Mouse (Mus musculus): ENCODE results near the gene Arfgap2. TPM values are rescaled to one million over a fixed set of nuclear protein-coding genes. Genes with fewer than 3 reads are reported as not detected.

Gene Arfgap2
- polyA plus RNA-seq, 1 experiment from 2014 or later = 94.6 TPM

- ATAC-seq (ENCODE audit: insufficient read depth, low FRiP score, low TSS enrichment) = no peak
- Histone ChIP-seq H3K27ac (ENCODE audit: low read depth, low read length) (no peak overlapping the region), H3K4me3 (ENCODE audit: low read depth, low read length) (no peak overlapping the region), H3K4me1 (ENCODE audit: control insufficient read depth, insufficient read depth, low read length) (peaks cover 8% of the 10 kb centered on the region; the same call in 1 of the 2 replicates), H3K9me3 (ENCODE audit: control insufficient read depth, low read length) (no peaks in the 10 kb centered on the region), H3K9ac (ENCODE audit: low read length) (no peak overlapping the region), H3K27me3 (ENCODE audit: control insufficient read depth, insufficient read depth, low read length) (no peaks in the 10 kb centered on the region), H3K4me2 (ENCODE audit: low read depth) (no peak overlapping the region), H3K36me3 (ENCODE audit: control insufficient read depth, insufficient read depth, low read length) (no peaks in the 10 kb centered on the region)
- DNase-seq (ENCODE audit: low spot score) = no peak
- 61% methylated on average over 3 of the region's 3 CpGs for WGBS
These were observed 44.8 kb downstream of the Arfgap2 start for GRCm38 (mm10) chr2:91309546-91309945.

GRCm38 (mm10) chr2:91312578-91313311 is 48.0 kb downstream of the Arfgap2 start:
- Histone ChIP-seq H3K4me3 (ENCODE audit: low read depth, low read length) (no peak overlapping the region), H3K27me3 (ENCODE audit: control insufficient read depth, insufficient read depth, low read length) (no peaks in the 10 kb centered on the region), H3K9me3 (ENCODE audit: control insufficient read depth, low read length) (no peaks in the 10 kb centered on the region), H3K4me2 (ENCODE audit: low read depth) (no peak overlapping the region), H3K4me1 (ENCODE audit: control insufficient read depth, insufficient read depth, low read length) (peaks cover 8% of the 10 kb centered on the region; the same call in 1 of the 2 replicates), H3K36me3 (ENCODE audit: control insufficient read depth, insufficient read depth, low read length) (no peaks in the 10 kb centered on the region), H3K27ac (ENCODE audit: low read depth, low read length) (no peak overlapping the region), H3K9ac (ENCODE audit: low read length) (no peak overlapping the region)
- ATAC-seq (ENCODE audit: insufficient read depth, low FRiP score, low TSS enrichment) = no peak
- WGBS = 21% methylated on average over 10 of the region's 10 CpGs
- DNase-seq (ENCODE audit: low spot score) = no peak

GRCm38 (mm10) chr2:91314184-91314583 is 49.4 kb downstream of the Arfgap2 start:
- WGBS = 88% methylated on average over 7 of the region's 7 CpGs
- no peak overlapping the region for H3K4me3 ChIP-seq (ENCODE audit: low read depth, low read length)
- H3K9me3 ChIP-seq (ENCODE audit: control insufficient read depth, low read length) = no peaks in the 10 kb centered on the region
- H3K4me2 ChIP-seq (ENCODE audit: low read depth) = no peak overlapping the region
- DNase-seq (ENCODE audit: low spot score) (no peak), ATAC-seq (ENCODE audit: insufficient read depth, low FRiP score, low TSS enrichment) (no peak)
- no peak overlapping the region for H3K9ac ChIP-seq (ENCODE audit: low read length)
- no peaks in the 10 kb centered on the region for H3K27me3 ChIP-seq (ENCODE audit: control insufficient read depth, insufficient read depth, low read length)
- H3K4me1 ChIP-seq (ENCODE audit: control insufficient read depth, insufficient read depth, low read length) = peaks cover 8% of the 10 kb centered on the region; the same call in 1 of the 2 replicates
- no peaks in the 10 kb centered on the region for H3K36me3 ChIP-seq (ENCODE audit: control insufficient read depth, insufficient read depth, low read length)
- no peak overlapping the region for H3K27ac ChIP-seq (ENCODE audit: low read depth, low read length)

GRCm38 (mm10) chr2:91320559-91321529 is 56.1 kb downstream of the Arfgap2 start:
- no peak overlapping the region for H3K27ac ChIP-seq (ENCODE audit: low read depth, low read length)

GRCm38 (mm10) chr2:91321923-91322322 is 57.1 kb downstream of the Arfgap2 start:
- DNase-seq (ENCODE audit: low spot score) = no peak
- no peak overlapping the region for H3K4me3 ChIP-seq (ENCODE audit: low read depth, low read length)
- WGBS = 92% methylated on average over 2 of the region's 2 CpGs
- no peaks in the 10 kb centered on the region for H3K36me3 ChIP-seq (ENCODE audit: control insufficient read depth, insufficient read depth, low read length)
- no peaks in the 10 kb centered on the region for H3K4me1 ChIP-seq (ENCODE audit: control insufficient read depth, insufficient read depth, low read length)
- H3K27ac ChIP-seq (ENCODE audit: low read depth, low read length) = no peak overlapping the region
- no peak for ATAC-seq (ENCODE audit: insufficient read depth, low FRiP score, low TSS enrichment)
- no peaks in the 10 kb centered on the region for H3K27me3 ChIP-seq (ENCODE audit: control insufficient read depth, insufficient read depth, low read length)
- H3K9me3 ChIP-seq (ENCODE audit: control insufficient read depth, low read length) = no peaks in the 10 kb centered on the region
- H3K4me2 ChIP-seq (ENCODE audit: low read depth) = no peak overlapping the region
- H3K9ac ChIP-seq (ENCODE audit: low read length) = no peak overlapping the region

More at GRCm38 (mm10) chr2:91320559-91321529, 56.1 kb downstream of the Arfgap2 start:
- no peaks in the 10 kb centered on the region for H3K27me3 ChIP-seq (ENCODE audit: control insufficient read depth, insufficient read depth, low read length)
- DNase-seq (ENCODE audit: low spot score) = no peak
- H3K4me2 ChIP-seq (ENCODE audit: low read depth) = no peak overlapping the region
- no peak overlapping the region for H3K4me3 ChIP-seq (ENCODE audit: low read depth, low read length)
- no peaks in the 10 kb centered on the region for H3K9me3 ChIP-seq (ENCODE audit: control insufficient read depth, low read length)
- no peaks in the 10 kb centered on the region for H3K36me3 ChIP-seq (ENCODE audit: control insufficient read depth, insufficient read depth, low read length)
- 83% methylated on average over 10 of the region's 10 CpGs for WGBS
- no peaks in the 10 kb centered on the region for H3K4me1 ChIP-seq (ENCODE audit: control insufficient read depth, insufficient read depth, low read length)
- H3K9ac ChIP-seq (ENCODE audit: low read length) = no peak overlapping the region
- ATAC-seq (ENCODE audit: insufficient read depth, low FRiP score, low TSS enrichment) = no peak

- H3K9me3 ChIP-seq (ENCODE audit: control insufficient read depth, low read length) = no peaks in the 10 kb centered on the region
- DNase-seq (ENCODE audit: low spot score) = no peak
- H3K4me3 ChIP-seq (ENCODE audit: low read depth, low read length) = no peak overlapping the region
- H3K4me2 ChIP-seq (ENCODE audit: low read depth) = no peak overlapping the region
- ATAC-seq (ENCODE audit: insufficient read depth, low FRiP score, low TSS enrichment) = no peak
- 79% methylated on average over 4 of the region's 4 CpGs for WGBS
- H3K4me1 ChIP-seq (ENCODE audit: control insufficient read depth, insufficient read depth, low read length) = no peaks in the 10 kb centered on the region
- H3K36me3 ChIP-seq (ENCODE audit: control insufficient read depth, insufficient read depth, low read length) = no peaks in the 10 kb centered on the region
- H3K27me3 ChIP-seq (ENCODE audit: control insufficient read depth, insufficient read depth, low read length) = no peaks in the 10 kb centered on the region
- no peak overlapping the region for H3K9ac ChIP-seq (ENCODE audit: low read length)
- no peak overlapping the region for H3K27ac ChIP-seq (ENCODE audit: low read depth, low read length)
These were observed 57.7 kb downstream of the Arfgap2 start for GRCm38 (mm10) chr2:91322490-91322889.

DNA sequence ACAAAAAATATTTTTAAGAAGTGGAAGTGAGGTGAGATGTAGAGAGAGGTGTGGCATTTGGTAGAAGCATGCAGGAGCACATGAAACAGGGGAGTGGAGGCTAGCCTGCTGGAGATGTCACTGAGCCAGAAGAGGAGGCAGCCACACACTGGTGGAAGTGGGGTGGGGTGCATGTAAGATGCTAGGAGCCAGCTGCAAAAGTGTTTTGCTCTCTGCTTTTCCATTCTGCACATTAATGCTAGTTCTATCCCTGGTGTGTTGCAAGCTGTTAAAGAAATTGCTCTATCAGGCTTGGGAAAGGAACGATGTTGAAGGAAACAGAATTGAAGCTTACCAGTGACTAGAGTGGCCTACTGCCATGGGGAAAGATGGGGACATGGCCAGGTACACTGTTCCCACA is 59.6 kb downstream of the Arfgap2 start:
- Histone ChIP-seq H3K36me3 (ENCODE audit: control insufficient read depth, insufficient read depth, low read length) (no peaks in the 10 kb centered on the region), H3K27me3 (ENCODE audit: control insufficient read depth, insufficient read depth, low read length) (no peaks in the 10 kb centered on the region), H3K9me3 (ENCODE audit: control insufficient read depth, low read length) (no peaks in the 10 kb centered on the region), H3K4me1 (ENCODE audit: control insufficient read depth, insufficient read depth, low read length) (peaks cover 7% of the 10 kb centered on the region; the same call in 1 of the 2 replicates), H3K4me2 (ENCODE audit: low read depth) (no peak overlapping the region), H3K4me3 (ENCODE audit: low read depth, low read length) (no peak overlapping the region), H3K27ac (ENCODE audit: low read depth, low read length) (no peak overlapping the region), H3K9ac (ENCODE audit: low read length) (no peak overlapping the region)
- ATAC-seq (ENCODE audit: insufficient read depth, low FRiP score, low TSS enrichment) (no peak), DNase-seq (ENCODE audit: low spot score) (no peak)
- WGBS = 83% methylated on average over 1 of the region's 1 CpGs

- DNase-seq (ENCODE audit: low spot score) (no peak), ATAC-seq (ENCODE audit: insufficient read depth, low FRiP score, low TSS enrichment) (no peak)
- Histone ChIP-seq H3K27me3 (ENCODE audit: control insufficient read depth, insufficient read depth, low read length) (no peaks in the 10 kb centered on the region), H3K4me2 (ENCODE audit: low read depth) (no peak overlapping the region), H3K4me1 (ENCODE audit: control insufficient read depth, insufficient read depth, low read length) (peaks cover 9% of the 10 kb centered on the region), H3K9ac (ENCODE audit: low read length) (no peak overlapping the region), H3K4me3 (ENCODE audit: low read depth, low read length) (no peak overlapping the region), H3K36me3 (ENCODE audit: control insufficient read depth, insufficient read depth, low read length) (no peaks in the 10 kb centered on the region), H3K27ac (ENCODE audit: low read depth, low read length) (no peak overlapping the region), H3K9me3 (ENCODE audit: control insufficient read depth, low read length) (no peaks in the 10 kb centered on the region)
- 50% methylated on average over 15 of the region's 15 CpGs for WGBS
These were observed 60.1 kb downstream of the Arfgap2 start for GRCm38 (mm10) chr2:91324761-91325421.

All from neural tube, embryonic 11.5 days (tissue).